Mouse (Mus musculus) lung, embryonic 16.5 days (tissue): ENCODE measurements around the gene Ccdc85c. TPM values are rescaled to one million over a fixed set of nuclear protein-coding genes. Genes with fewer than 3 reads are reported as not detected.

ENCODE experiments used
- ATAC-seq: fragments of 200-750 bp; cut with Nextera tagmentation; 2 replicates; pipeline ENCODE4 v1.8.0; 2017; ENCODE audit warnings: low read depth, mild to moderate bottlenecking, moderate library complexity
- H3K27ac ChIP-seq: fragments of 300-500 bp; sonication (generic); 2 replicates; pipeline ENCODE4 v1.5.1; 2014; ENCODE audit warnings: mild to moderate bottlenecking, control low read depth, low read length
- H3K27me3 ChIP-seq: fragments of 300-500 bp; sonication (generic); 2 replicates; pipeline ENCODE4 v1.6.1; 2014; ENCODE audit warnings: low read depth, low read length, mixed read lengths; ENCODE audit not compliant: control insufficient read depth, insufficient read depth
- H3K36me3 ChIP-seq: fragments of 300-500 bp; sonication (generic); 2 replicates; pipeline ENCODE4 v1.6.1; 2014; ENCODE audit warnings: low read length; ENCODE audit not compliant: control insufficient read depth, insufficient read depth
- H3K4me1 ChIP-seq: fragments of 300-500 bp; sonication (generic); replicated peaks from 2 replicates; pipeline ENCODE4 v1.6.1; 2014; ENCODE audit warnings: low read length, mixed read lengths; ENCODE audit not compliant: control insufficient read depth, insufficient read depth
- H3K4me2 ChIP-seq: fragments of 300-500 bp; sonication (generic); 2 replicates; pipeline ENCODE4 v1.6.1; 2014; ENCODE audit warnings: low read depth, low read length, control low read depth
- H3K4me3 ChIP-seq: fragments of 300-500 bp; sonication (generic); 2 replicates; pipeline ENCODE4 v1.5.1; 2014; ENCODE audit warnings: mild to moderate bottlenecking, low read length, control low read depth
- H3K9ac ChIP-seq: fragments of 300-500 bp; sonication (generic); 2 replicates; pipeline ENCODE4 v1.6.1; 2014; ENCODE audit warnings: low read length, control low read depth
- H3K9me3 ChIP-seq: fragments of 300-500 bp; sonication (generic); 2 replicates; pipeline ENCODE4 v1.6.1; 2016; ENCODE audit warnings: low read length; ENCODE audit not compliant: control insufficient read depth
- WGBS: fragments of 180-500 bp; shearing (Covaris S2); extraction: QIAGEN DNeasy Blood & Tissue Kit; methylation state at CpG from one replicate; pipeline ENCODE4 v1.1.7; 2014; 5-methylcytosine and 5-hydroxymethylcytosine counted together
- polyA plus RNA-seq: library from polyadenylated mRNA; unstranded; fragments of >200 nt; fragmentation: Nextera tagmentation; extraction: Ambion mirVana; gene quantifications from 2 replicates; pipeline ENCODE4 v1.2.1, GENCODE M21; 2015

Gene Ccdc85c
- polyA plus RNA-seq, 1 experiment from 2014 or later = 5.5 TPM

- Histone ChIP-seq H3K4me1 (peaks cover 13% of the 10 kb centered on the region), H3K9ac (no peak overlapping the region; the same call in 1 of the 2 replicates), H3K36me3 (no peaks in the 10 kb centered on the region), H3K27me3 (no peaks in the 10 kb centered on the region), H3K9me3 (no peaks in the 10 kb centered on the region), H3K27ac (peak overlapping the region; percentile 45), H3K4me3 (no peak overlapping the region), H3K4me2 (peak overlapping the region; percentile 5; the same call in 1 of the 2 replicates)
- WGBS = 22% methylated on average over 11 of the region's 11 CpGs
- ATAC-seq = peak; percentile 64; the same call in 1 of the 2 replicates
Measured at GRCm38 (mm10) chr12:108285225-108286011, 10.2 kb upstream of the Ccdc85c start.

- 39% methylated on average over 14 of the region's 14 CpGs for WGBS
- no peaks in the 10 kb centered on the region for H3K27me3 ChIP-seq
- H3K9ac ChIP-seq = no peak overlapping the region; the same call in 1 of the 2 replicates
- peak; percentile 20; the same call in 1 of the 2 replicates for ATAC-seq
- H3K27ac ChIP-seq = no peak overlapping the region; the same call in 1 of the 2 replicates
- no peaks in the 10 kb centered on the region for H3K9me3 ChIP-seq
- H3K4me3 ChIP-seq = no peak overlapping the region
- peak overlapping the region; percentile 5; the same call in 1 of the 2 replicates for H3K4me2 ChIP-seq
- no peaks in the 10 kb centered on the region for H3K36me3 ChIP-seq
- H3K4me1 ChIP-seq = peaks cover 13% of the 10 kb centered on the region
Measured at GRCm38 (mm10) chr12:108284455-108285224, 9.4 kb upstream of the Ccdc85c start.

- Histone ChIP-seq H3K27ac (no peak overlapping the region), H3K4me3 (no peak overlapping the region), H3K4me1 (peaks cover 34% of the 10 kb centered on the region), H3K9ac (no peak overlapping the region), H3K36me3 (no peaks in the 10 kb centered on the region), H3K9me3 (no peaks in the 10 kb centered on the region), H3K27me3 (peaks cover 2% of the 10 kb centered on the region; the same call in 1 of the 2 replicates), H3K4me2 (no peak overlapping the region)
- no peak for ATAC-seq
- WGBS = 34% methylated on average over 15 of the region's 15 CpGs
Measured at GRCm38 (mm10) chr12:108278221-108278918, 3.1 kb upstream of the Ccdc85c start.

GRCm38 (mm10) chr12:108277341-108277841, 2.2 kb upstream of the Ccdc85c start:
- Histone ChIP-seq H3K27ac (no peak overlapping the region), H3K27me3 (peaks cover 2% of the 10 kb centered on the region; the same call in 1 of the 2 replicates), H3K36me3 (no peaks in the 10 kb centered on the region), H3K9me3 (no peaks in the 10 kb centered on the region), H3K4me3 (no peak overlapping the region), H3K9ac (peak overlapping the region; percentile 37), H3K4me2 (peak overlapping the region; percentile 91), H3K4me1 (peaks cover 34% of the 10 kb centered on the region)
- 9% methylated on average over 12 of the region's 12 CpGs for WGBS
- no peak for ATAC-seq

GRCm38 (mm10) chr12:108275920-108276822, 946 bp upstream of the Ccdc85c start:
- ATAC-seq = peak; percentile 35
- H3K4me3 ChIP-seq = peak overlapping the region; percentile 68
- peak overlapping the region; percentile 77 for H3K27ac ChIP-seq
- H3K36me3 ChIP-seq = no peaks in the 10 kb centered on the region
- H3K4me2 ChIP-seq = peak overlapping the region; percentile 91
- peak overlapping the region; percentile 77 for H3K9ac ChIP-seq
- H3K9me3 ChIP-seq = no peaks in the 10 kb centered on the region
- H3K4me1 ChIP-seq = peaks cover 46% of the 10 kb centered on the region
- peaks cover 2% of the 10 kb centered on the region; the same call in 1 of the 2 replicates for H3K27me3 ChIP-seq
- WGBS = under 1% methylated on average over 45 of the region's 47 CpGs

GRCm38 (mm10) chr12:108275508-108275890, 274 bp upstream of the Ccdc85c start:
- peaks cover 2% of the 10 kb centered on the region; the same call in 1 of the 2 replicates for H3K27me3 ChIP-seq
- peaks cover 52% of the 10 kb centered on the region for H3K4me1 ChIP-seq
- peak overlapping the region; percentile 68 for H3K4me3 ChIP-seq
- peak overlapping the region; percentile 77 for H3K27ac ChIP-seq
- peak overlapping the region; percentile 93 for H3K4me2 ChIP-seq
- H3K9me3 ChIP-seq = no peaks in the 10 kb centered on the region
- no peaks in the 10 kb centered on the region for H3K36me3 ChIP-seq
- 2% methylated on average over 30 of the region's 37 CpGs for WGBS
- ATAC-seq = peak; percentile 96
- peak overlapping the region; percentile 77 for H3K9ac ChIP-seq

GRCm38 (mm10) chr12:108274313-108274595, 971 bp downstream of the Ccdc85c start:
- 0% methylated on average over 34 of the region's 35 CpGs for WGBS

More at GRCm38 (mm10) chr12:108274313-108274595, 971 bp downstream of the Ccdc85c start:
- Histone ChIP-seq H3K4me1 (peaks cover 54% of the 10 kb centered on the region), H3K9me3 (no peaks in the 10 kb centered on the region), H3K36me3 (no peaks in the 10 kb centered on the region), H3K9ac (peak overlapping the region; percentile 81), H3K27me3 (peaks cover 2% of the 10 kb centered on the region; the same call in 1 of the 2 replicates), H3K4me3 (peak overlapping the region; percentile 68), H3K4me2 (peak overlapping the region; percentile 93), H3K27ac (no peak overlapping the region)
- no peak for ATAC-seq
